Mouse (Mus musculus): Measurements from ENCODE around the gene Dennd4c. TPM values are rescaled to one million over a fixed set of nuclear protein-coding genes. Genes with fewer than 3 reads are reported as not detected.

Dennd4c gene
- 1.9 and 2.1 TPM in 2 replicates for polyA plus RNA-seq (2015; fragmentation: Nextera tagmentation; extraction: Ambion mirVana)

DNA sequence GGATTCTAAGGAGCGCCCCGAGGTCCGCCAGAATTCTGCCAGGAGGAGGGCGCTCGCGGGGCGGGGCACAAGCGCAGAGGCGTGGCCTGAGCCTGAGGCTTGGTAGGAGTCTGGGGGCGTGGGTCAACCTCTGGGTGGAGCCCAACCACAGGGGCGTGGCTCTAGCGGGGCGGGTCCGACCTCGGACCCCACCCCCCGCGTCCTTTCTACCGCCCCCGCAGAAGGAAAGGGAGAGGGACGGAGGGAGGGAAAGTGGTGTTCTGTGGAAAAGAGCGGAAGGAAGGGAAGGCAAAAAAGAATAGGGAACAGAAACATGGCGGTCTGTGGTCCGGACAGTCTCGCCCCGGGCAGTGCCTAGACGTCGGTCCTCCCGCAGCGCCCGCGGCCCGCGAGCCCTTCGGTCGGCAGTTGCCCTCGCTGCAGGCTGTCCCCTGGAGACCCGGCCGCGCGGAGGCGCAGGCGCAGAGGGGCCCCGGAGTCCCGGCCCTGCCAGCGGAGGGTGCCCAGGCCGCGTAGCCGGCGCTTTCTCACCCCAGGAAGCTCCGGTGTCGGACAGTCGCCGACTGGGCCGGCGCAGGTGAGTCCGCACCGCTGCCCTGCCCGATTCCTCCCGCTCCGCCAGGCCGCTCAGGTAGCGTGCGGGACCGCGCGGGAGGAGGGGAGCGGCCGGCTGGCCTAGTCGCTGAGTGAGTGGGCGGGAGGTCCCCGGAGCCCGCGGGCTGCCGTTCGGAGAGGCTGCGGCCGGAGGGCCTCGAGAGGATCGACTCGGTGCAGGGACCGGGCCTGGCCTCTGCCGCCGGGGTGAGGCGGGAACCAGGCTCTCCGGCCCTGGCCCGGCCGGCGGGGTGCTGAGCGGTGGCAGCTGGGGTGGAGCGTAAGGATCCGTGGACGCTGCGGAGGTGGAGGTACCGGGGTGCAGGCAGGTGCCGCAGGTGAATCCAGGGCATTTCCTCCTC, at the start of gene Dennd4c:
Gene Dennd4c (plus strand): TSS at position 220 of the 956 bp plus-strand sequence.
- H3K9ac ChIP-seq: peak within 1 kb of the TSS; percentile 96
- peak within 1 kb of the TSS; percentile 94 for H3K4me3 ChIP-seq (replicated peaks)
- H3K9me3 ChIP-seq (replicated peaks): no peaks in the 10 kb centered on the region
- ATAC-seq (ENCODE audit: insufficient read depth): peak; percentile 93
- no peaks in the 10 kb centered on the region for H3K27me3 ChIP-seq
- H3K4me2 ChIP-seq: peak within 1 kb of the TSS; percentile 96
- H3K4me1 ChIP-seq (replicated peaks): peaks cover 52% of the 10 kb centered on the region
- H3K36me3 ChIP-seq (replicated peaks): no peaks in the 10 kb centered on the region
- H3K27ac ChIP-seq (replicated peaks): peak within 1 kb of the TSS; percentile 86
- WGBS (ENCODE audit: insufficient replicate concordance): under 1% methylated on average over 93 of the region's 95 CpGs

GRCm38 (mm10) chr4:86699161-86699865, 49.0 kb upstream of the Dennd4c start:
- H3K9me3 ChIP-seq (replicated peaks): no peaks in the 10 kb centered on the region
- H3K27me3 ChIP-seq: peaks cover 16% of the 10 kb centered on the region
- H3K36me3 ChIP-seq (replicated peaks): no peaks in the 10 kb centered on the region
- no peak overlapping the region; the same call in 1 of the 2 replicates for H3K9ac ChIP-seq
- H3K27ac ChIP-seq (replicated peaks): no peak overlapping the region
- no peak overlapping the region for H3K4me3 ChIP-seq (replicated peaks)
- no peak for ATAC-seq (ENCODE audit: insufficient read depth)
- H3K4me1 ChIP-seq (replicated peaks): no peaks in the 10 kb centered on the region
- WGBS (ENCODE audit: insufficient replicate concordance): 54% methylated on average over 5 of the region's 5 CpGs
- no peak overlapping the region for H3K4me2 ChIP-seq

GRCm38 (mm10) chr4:86708801-86709200, 39.6 kb upstream of the Dennd4c start:
- no peak for ATAC-seq (ENCODE audit: insufficient read depth)
- Histone ChIP-seq H3K4me3 (replicated peaks) (no peak overlapping the region), H3K9me3 (replicated peaks) (no peaks in the 10 kb centered on the region), H3K9ac (no peak overlapping the region), H3K4me1 (replicated peaks) (no peaks in the 10 kb centered on the region), H3K27ac (replicated peaks) (no peak overlapping the region), H3K27me3 (no peaks in the 10 kb centered on the region), H3K4me2 (no peak overlapping the region), H3K36me3 (replicated peaks) (no peaks in the 10 kb centered on the region)
- 60% methylated on average over 1 of the region's 1 CpGs for WGBS (ENCODE audit: insufficient replicate concordance)

- Histone ChIP-seq H3K4me1 (replicated peaks) (no peaks in the 10 kb centered on the region), H3K9me3 (replicated peaks) (no peaks in the 10 kb centered on the region), H3K9ac (no peak overlapping the region), H3K36me3 (replicated peaks) (no peaks in the 10 kb centered on the region), H3K27ac (replicated peaks) (no peak overlapping the region), H3K4me3 (replicated peaks) (no peak overlapping the region), H3K27me3 (no peaks in the 10 kb centered on the region), H3K4me2 (no peak overlapping the region)
- ATAC-seq (ENCODE audit: insufficient read depth): no peak
- WGBS (ENCODE audit: insufficient replicate concordance): 69% methylated on average over 6 of the region's 6 CpGs
These were observed 38.2 kb upstream of the Dennd4c start for GRCm38 (mm10) chr4:86710034-86710650.

DNA sequence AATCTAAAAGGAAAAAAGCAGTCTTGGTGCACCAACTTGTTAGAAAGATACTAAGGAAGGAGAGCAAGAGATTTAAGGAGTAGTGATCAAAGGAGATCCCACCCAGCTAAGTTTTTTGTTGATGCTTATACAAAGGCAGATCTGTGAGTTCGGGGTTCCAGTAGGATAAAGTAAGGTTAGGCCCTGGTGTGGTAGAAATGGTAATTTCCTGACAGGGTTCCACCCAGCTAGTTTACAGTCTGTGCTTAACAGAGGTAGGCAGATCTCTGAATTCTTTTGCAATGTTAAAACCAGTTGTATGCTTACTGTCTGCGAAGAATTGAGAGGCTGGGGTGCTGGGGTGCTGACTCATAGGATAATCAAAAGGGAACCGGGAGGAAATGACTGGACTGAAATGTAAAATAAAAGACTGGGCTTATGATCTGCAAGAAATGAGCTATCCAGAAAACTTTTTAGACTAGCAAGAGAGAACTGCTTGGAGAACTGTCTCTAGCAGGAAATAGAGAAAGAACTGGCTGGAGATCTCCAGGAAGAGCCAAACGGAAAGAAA, 37.6 kb upstream of the Dennd4c start:
- Histone ChIP-seq H3K9me3 (replicated peaks) (no peaks in the 10 kb centered on the region), H3K9ac (no peak overlapping the region), H3K4me1 (replicated peaks) (no peaks in the 10 kb centered on the region), H3K4me2 (no peak overlapping the region), H3K4me3 (replicated peaks) (no peak overlapping the region), H3K27me3 (no peaks in the 10 kb centered on the region), H3K36me3 (replicated peaks) (no peaks in the 10 kb centered on the region), H3K27ac (replicated peaks) (no peak overlapping the region)
- no peak for ATAC-seq (ENCODE audit: insufficient read depth)
- 53% methylated on average over 4 of the region's 4 CpGs for WGBS (ENCODE audit: insufficient replicate concordance)

- no peak for ATAC-seq (ENCODE audit: insufficient read depth)
- H3K27ac ChIP-seq (replicated peaks): no peak overlapping the region
These were observed 35.6 kb upstream of the Dennd4c start for GRCm38 (mm10) chr4:86712751-86713195.

DNA sequence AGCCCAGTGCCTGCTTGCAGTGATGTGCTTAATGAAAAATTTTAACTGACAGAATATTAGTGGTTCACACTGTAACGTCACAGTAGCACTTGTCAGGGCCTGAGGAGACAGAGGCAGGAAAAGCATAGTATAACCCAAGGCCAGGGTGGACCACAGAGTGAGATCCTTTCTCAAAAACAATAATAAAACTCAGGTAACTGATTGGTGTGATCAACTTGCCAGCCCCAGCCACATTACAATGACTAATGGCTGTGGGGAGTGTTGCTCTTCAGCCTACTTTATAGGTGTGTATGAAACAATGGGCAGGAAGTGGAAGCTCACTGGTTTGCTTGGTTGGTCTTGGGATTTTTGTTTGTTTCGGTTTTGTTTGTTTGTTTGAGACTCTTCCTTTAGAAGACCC, 34.8 kb upstream of the Dennd4c start:
- Histone ChIP-seq H3K27me3 (no peaks in the 10 kb centered on the region), H3K9ac (no peak overlapping the region), H3K36me3 (replicated peaks) (no peaks in the 10 kb centered on the region), H3K4me1 (replicated peaks) (no peaks in the 10 kb centered on the region), H3K27ac (replicated peaks) (no peak overlapping the region), H3K9me3 (replicated peaks) (no peaks in the 10 kb centered on the region), H3K4me2 (no peak overlapping the region), H3K4me3 (replicated peaks) (no peak overlapping the region)
- 64% methylated on average over 2 of the region's 2 CpGs for WGBS (ENCODE audit: insufficient replicate concordance)
- ATAC-seq (ENCODE audit: insufficient read depth): no peak

More at GRCm38 (mm10) chr4:86712751-86713195, 35.6 kb upstream of the Dennd4c start:
- H3K9me3 ChIP-seq (replicated peaks): no peaks in the 10 kb centered on the region
- H3K9ac ChIP-seq: no peak overlapping the region
- H3K36me3 ChIP-seq (replicated peaks): no peaks in the 10 kb centered on the region
- H3K4me1 ChIP-seq (replicated peaks): no peaks in the 10 kb centered on the region
- H3K4me2 ChIP-seq: no peak overlapping the region
- no peaks in the 10 kb centered on the region for H3K27me3 ChIP-seq
- 76% methylated on average over 12 of the region's 12 CpGs for WGBS (ENCODE audit: insufficient replicate concordance)
- H3K4me3 ChIP-seq (replicated peaks): no peak overlapping the region

DNA sequence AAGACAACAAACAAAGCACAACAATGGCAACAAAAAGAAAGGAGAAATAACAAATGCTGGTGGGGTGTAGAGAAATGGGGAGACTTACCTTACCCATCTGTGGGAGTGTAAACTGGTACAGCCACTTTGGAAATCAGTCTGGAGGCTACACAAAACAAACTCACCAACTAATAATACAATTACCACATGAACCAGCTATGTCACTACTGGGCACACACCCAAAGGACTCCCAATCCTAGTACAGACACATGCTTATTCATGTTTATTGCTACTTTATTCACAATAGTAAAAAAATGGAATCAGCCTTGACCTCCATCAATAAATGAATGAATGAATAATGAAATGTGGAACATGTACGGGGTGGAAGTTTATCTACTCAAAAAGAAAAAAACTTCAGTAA, 33.0 kb upstream of the Dennd4c start:
- H3K27me3 ChIP-seq: no peaks in the 10 kb centered on the region
- H3K4me1 ChIP-seq (replicated peaks): no peaks in the 10 kb centered on the region
- no peak overlapping the region for H3K27ac ChIP-seq (replicated peaks)
- H3K9ac ChIP-seq: no peak overlapping the region
- WGBS (ENCODE audit: insufficient replicate concordance): 77% methylated on average over 1 of the region's 1 CpGs
- H3K4me2 ChIP-seq: no peak overlapping the region
- ATAC-seq (ENCODE audit: insufficient read depth): no peak
- H3K36me3 ChIP-seq (replicated peaks): no peaks in the 10 kb centered on the region
- H3K4me3 ChIP-seq (replicated peaks): no peak overlapping the region
- no peaks in the 10 kb centered on the region for H3K9me3 ChIP-seq (replicated peaks)

- no peaks in the 10 kb centered on the region for H3K36me3 ChIP-seq (replicated peaks)
- no peak overlapping the region for H3K9ac ChIP-seq
- H3K4me2 ChIP-seq: no peak overlapping the region
- no peak overlapping the region for H3K4me3 ChIP-seq (replicated peaks)
- no peaks in the 10 kb centered on the region for H3K27me3 ChIP-seq
- no peak for ATAC-seq (ENCODE audit: insufficient read depth)
- H3K4me1 ChIP-seq (replicated peaks): no peaks in the 10 kb centered on the region
- H3K9me3 ChIP-seq (replicated peaks): no peaks in the 10 kb centered on the region
- whole genome bisulfite sequencing (ENCODE audit: insufficient replicate concordance): 62% methylated on average over 1 of the region's 1 CpGs
- H3K27ac ChIP-seq (replicated peaks): no peak overlapping the region
These were observed 31.2 kb upstream of the Dennd4c start for GRCm38 (mm10) chr4:86717176-86717575.

GRCm38 (mm10) chr4:86718878-86719577, 29.3 kb upstream of the Dennd4c start:
- Histone ChIP-seq H3K27me3 (no peaks in the 10 kb centered on the region), H3K4me1 (replicated peaks) (no peaks in the 10 kb centered on the region), H3K9me3 (replicated peaks) (no peaks in the 10 kb centered on the region), H3K4me2 (no peak overlapping the region), H3K4me3 (replicated peaks) (no peak overlapping the region), H3K36me3 (replicated peaks) (no peaks in the 10 kb centered on the region), H3K9ac (no peak overlapping the region), H3K27ac (replicated peaks) (no peak overlapping the region)
- WGBS (ENCODE audit: insufficient replicate concordance): 48% methylated on average over 4 of the region's 4 CpGs
- ATAC-seq (ENCODE audit: insufficient read depth): no peak
